Comparison of ENCODE assay signal across 24 mouse cellular contexts in the genomic region with DNA sequence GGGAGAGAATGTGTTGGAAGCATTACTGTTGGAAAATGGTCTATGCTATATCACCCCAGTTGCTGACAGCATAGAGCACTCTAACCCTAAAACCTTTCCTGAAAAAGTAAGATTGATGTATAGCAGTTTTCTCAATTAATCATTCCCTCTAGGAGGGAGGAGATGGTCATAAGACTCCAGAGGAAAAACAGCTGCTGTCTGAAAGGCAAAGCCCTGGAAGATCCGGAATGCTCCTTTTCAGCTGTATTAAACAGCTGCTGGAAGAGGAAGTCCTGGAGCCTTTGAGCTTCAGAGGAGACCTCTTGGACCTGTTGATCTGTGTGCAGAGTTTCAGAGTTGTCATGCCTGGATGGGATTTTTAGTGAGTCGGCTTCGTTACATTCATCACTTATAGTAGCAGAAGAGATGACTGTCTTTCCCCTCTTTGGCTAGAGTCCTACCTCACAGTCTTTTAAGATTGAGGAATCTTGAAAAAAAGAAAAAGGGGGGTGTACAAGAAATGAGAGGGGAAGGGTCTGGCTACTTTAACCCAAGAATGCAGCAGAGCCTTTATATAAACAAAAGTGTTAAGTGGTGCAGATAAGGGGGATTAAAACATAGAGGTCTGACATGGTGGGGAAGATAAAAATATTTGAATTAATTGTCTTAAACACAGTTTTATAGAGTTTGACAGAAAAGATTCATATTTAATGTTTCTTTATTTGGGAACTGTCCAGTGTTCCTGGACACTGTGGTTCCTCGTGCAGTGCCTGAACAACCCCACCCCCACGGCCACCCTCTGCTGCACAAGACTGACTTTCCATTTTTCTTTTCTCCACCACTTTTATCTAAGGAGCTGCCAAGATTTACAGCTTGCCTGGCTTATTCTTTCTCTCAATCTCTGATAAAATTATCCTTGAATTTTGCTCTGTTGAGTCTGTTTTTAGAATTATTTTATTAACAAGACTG.
DNase-seq lines count a peak whose midpoint lies in the region; ATAC-seq lines count a peak whose summit lies in the region.
"Had no signal": no experiment of that assay in that cellular context is flagged by ENCODE, and none has a peak within 500 bp of the region (broad histone marks: within the 10 kb centered on the region; RNA-seq: fewer than 3 reads in every experiment).

No protein-coding gene starts in this region.

- H3K36me3 ChIP-seq in kidney, embryonic 14.5 days (ENCODE audit: control insufficient read depth, insufficient read depth, low read length) = no peaks in the 10 kb centered on the region
- H3K36me3 ChIP-seq: embryonic facial prominence, embryonic 12.5 days; limb, embryonic 10.5 days; neural tube, embryonic 15.5 days had no signal

- no peaks in the 10 kb centered on the region for H3K9me3 ChIP-seq in kidney, embryonic 14.5 days (ENCODE audit: control insufficient read depth, low read length)
- H3K9me3 ChIP-seq: embryonic facial prominence, embryonic 12.5 days; limb, embryonic 10.5 days; neural tube, embryonic 15.5 days had no signal

- 15% methylated on average over 5 of the region's 5 CpGs for WGBS in kidney, embryonic 14.5 days

- H3K4me1 ChIP-seq in kidney, embryonic 14.5 days (ENCODE audit: control insufficient read depth, insufficient read depth, low read length) = peaks cover 15% of the 10 kb centered on the region
- H3K4me1 ChIP-seq: embryonic facial prominence, embryonic 12.5 days; limb, embryonic 10.5 days had no signal

- no peak overlapping the region for H3K4me3 ChIP-seq in kidney, embryonic 14.5 days (ENCODE audit: low read length)
- H3K4me3 ChIP-seq: embryonic facial prominence, embryonic 12.5 days; limb, embryonic 10.5 days; neural tube, embryonic 15.5 days had no signal

- no peak overlapping the region for H3K4me2 ChIP-seq in kidney, embryonic 14.5 days (replicated peaks; ENCODE audit: low read depth, low read length)
- H3K4me2 ChIP-seq: embryonic facial prominence, embryonic 12.5 days; hindbrain, embryonic 14.5 days; neural tube, embryonic 15.5 days had no signal

- H3K9ac ChIP-seq in kidney, embryonic 14.5 days (ENCODE audit: low read depth, low read length) = no peak overlapping the region
- H3K9ac ChIP-seq: embryonic facial prominence, embryonic 12.5 days; hindbrain, embryonic 14.5 days; liver, postnatal 0 days; neural tube, embryonic 15.5 days had no signal

- DNase-seq in embryo, embryonic 10.5 days (ENCODE audit: low spot score) = peak; percentile 24
- DNase-seq in embryo, embryonic 9.5 days (ENCODE audit: extremely low spot score) = no peak
- DNase-seq in kidney, adult 18-20 months = no peak
- DNase-seq in ovary, postnatal 36 days (ENCODE audit: low spot score) = peak; percentile 14
- DNase-seq in ovary, postnatal 10 days (ENCODE audit: low spot score) = no peak
- peak; percentile 2 for DNase-seq in yolk sac, embryonic 10.5 days (ENCODE audit: low spot score)
- DNase-seq in adrenal gland, adult 8-10 months = no peak
- DNase-seq: adrenal gland, postnatal 10 days; cerebellum, adult 11-12 months; cerebellum, postnatal 14 days; gastrocnemius, postnatal 36 days; liver, postnatal 0 days; lung, postnatal 14 days; right cerebral cortex, postnatal 4 days; thymus, postnatal 25 days had no signal

- no peaks in the 10 kb centered on the region for H3K27me3 ChIP-seq in kidney, embryonic 14.5 days (ENCODE audit: control insufficient read depth, insufficient read depth, low read length)
- H3K27me3 ChIP-seq: embryonic facial prominence, embryonic 12.5 days; neural tube, embryonic 15.5 days; Patski had no signal

- ATAC-seq in kidney, embryonic 14.5 days (ENCODE audit: low FRiP score, low TSS enrichment) = peak; percentile 95
- ATAC-seq: CD4-positive, CD25-positive, alpha-beta regulatory T cell, adult 4 months; forebrain, embryonic 16.5 days; liver, postnatal 0 days; midbrain, embryonic 16.5 days; Patski had no signal

- peak overlapping the region; percentile 17; the same call in 1 of the 2 replicates for H3K27ac ChIP-seq in kidney, embryonic 14.5 days (ENCODE audit: low read depth, low read length)
- H3K27ac ChIP-seq: embryonic facial prominence, embryonic 12.5 days; hindbrain, embryonic 14.5 days; limb, embryonic 10.5 days; neural tube, embryonic 15.5 days had no signal

Comparison
In these comparisons a context has a peak if more than half of its experiments do, and no peak if none do; other contexts are left out.
1. DNase-seq: peak in embryo, embryonic 10.5 days (single experiment), ovary, postnatal 36 days (single experiment) and yolk sac, embryonic 10.5 days (single experiment); none in embryo, embryonic 9.5 days (single experiment), kidney, adult 18-20 months (single experiment), ovary, postnatal 10 days (single experiment) and adrenal gland, adult 8-10 months (single experiment).